Mouse (Mus musculus) hindbrain, embryonic 11.5 days (tissue): ENCODE results near the gene Filip1. TPM values are rescaled to one million over a fixed set of nuclear protein-coding genes. Genes with fewer than 3 reads are reported as not detected.

ENCODE experiments used
- ATAC-seq: fragments of 200-750 bp; cut with Nextera tagmentation; 2 replicates; pipeline ENCODE4 v1.8.0; 2017; ENCODE audit warnings: mild to moderate bottlenecking, moderate TSS enrichment, moderate library complexity; ENCODE audit not compliant: low FRiP score
- DNase-seq: peaks from one replicate; pipeline ENCODE4 v3.0.0-alpha.2; 2015; ENCODE audit warnings: low spot score
- H3K27ac ChIP-seq: fragments of 300-500 bp; sonication (generic); 2 replicates; pipeline ENCODE4 v1.5.1; 2014; ENCODE audit warnings: mild to moderate bottlenecking, low read depth, low read length
- H3K27me3 ChIP-seq: fragments of 300-500 bp; sonication (generic); 2 replicates; pipeline ENCODE4 v1.6.1; 2014; ENCODE audit warnings: mild to moderate bottlenecking, low read length, moderate library complexity, mixed read lengths; ENCODE audit not compliant: control insufficient read depth, insufficient read depth
- H3K36me3 ChIP-seq: fragments of 300-500 bp; sonication (generic); 2 replicates; pipeline ENCODE4 v1.6.1; 2014; ENCODE audit warnings: mild to moderate bottlenecking, low read length, moderate library complexity, mixed read lengths; ENCODE audit not compliant: control insufficient read depth, insufficient read depth
- H3K4me1 ChIP-seq: fragments of 300-500 bp; sonication (generic); replicated peaks from 2 replicates; pipeline ENCODE4 v1.6.1; 2014; ENCODE audit warnings: low read length, mixed read lengths; ENCODE audit not compliant: control insufficient read depth, insufficient read depth
- H3K4me2 ChIP-seq: fragments of 300-500 bp; sonication (generic); replicated peaks from 2 replicates; pipeline ENCODE4 v1.6.1; 2014; ENCODE audit warnings: mild to moderate bottlenecking, low read depth, low read length
- H3K4me3 ChIP-seq: fragments of 300-500 bp; sonication (generic); 2 replicates; pipeline ENCODE4 v1.5.1; 2014; ENCODE audit warnings: low read depth, low read length
- H3K9ac ChIP-seq: fragments of 300-500 bp; sonication (generic); 2 replicates; pipeline ENCODE4 v1.6.1; 2014; ENCODE audit warnings: low read depth, low read length
- H3K9me3 ChIP-seq: fragments of 300-500 bp; sonication (generic); 2 replicates; pipeline ENCODE4 v1.6.1; 2016; ENCODE audit warnings: low read length; ENCODE audit not compliant: control insufficient read depth
- WGBS: fragments of 180-500 bp; shearing (Covaris S2); extraction: QIAGEN DNeasy Blood & Tissue Kit; methylation state at CpG from one replicate; pipeline ENCODE4 v1.1.7; 2014; 5-methylcytosine and 5-hydroxymethylcytosine counted together
- polyA plus RNA-seq: library from polyadenylated mRNA; unstranded; fragments of >200 nt; fragmentation: Nextera tagmentation; extraction: Ambion mirVana; gene quantifications from 2 replicates; pipeline ENCODE4 v1.2.1, GENCODE M21; 2014

The Filip1 gene
- polyA plus RNA-seq, 1 experiment from 2014 or later = 5.6 TPM

DNA sequence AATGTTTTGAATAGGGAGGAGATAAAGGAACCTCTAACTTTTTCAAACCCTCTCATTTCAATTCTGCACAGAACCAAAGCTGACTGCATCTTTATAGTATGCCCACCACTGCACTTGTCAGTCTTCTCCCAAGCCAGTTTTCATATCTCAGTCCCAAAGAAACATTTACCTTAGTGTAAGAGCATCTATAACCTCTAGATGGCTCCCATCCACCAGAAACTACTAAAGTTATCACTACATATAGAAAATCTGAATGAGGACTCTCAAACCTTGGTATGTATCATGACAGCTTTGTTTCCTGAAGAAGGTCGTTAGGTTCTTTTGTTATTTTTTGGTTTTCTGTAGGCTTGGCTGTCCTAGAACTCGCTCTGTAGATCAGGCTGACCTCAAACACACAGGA, 233.3 kb downstream of the Filip1 start:
- Histone ChIP-seq H3K4me1 (no peaks in the 10 kb centered on the region), H3K9me3 (no peaks in the 10 kb centered on the region), H3K4me3 (no peak overlapping the region), H3K36me3 (no peaks in the 10 kb centered on the region), H3K4me2 (no peak overlapping the region), H3K9ac (no peak overlapping the region), H3K27me3 (no peaks in the 10 kb centered on the region), H3K27ac (no peak overlapping the region)
- DNase-seq (no peak), ATAC-seq (no peak)
- WGBS = 80% methylated on average over 2 of the region's 2 CpGs

DNA sequence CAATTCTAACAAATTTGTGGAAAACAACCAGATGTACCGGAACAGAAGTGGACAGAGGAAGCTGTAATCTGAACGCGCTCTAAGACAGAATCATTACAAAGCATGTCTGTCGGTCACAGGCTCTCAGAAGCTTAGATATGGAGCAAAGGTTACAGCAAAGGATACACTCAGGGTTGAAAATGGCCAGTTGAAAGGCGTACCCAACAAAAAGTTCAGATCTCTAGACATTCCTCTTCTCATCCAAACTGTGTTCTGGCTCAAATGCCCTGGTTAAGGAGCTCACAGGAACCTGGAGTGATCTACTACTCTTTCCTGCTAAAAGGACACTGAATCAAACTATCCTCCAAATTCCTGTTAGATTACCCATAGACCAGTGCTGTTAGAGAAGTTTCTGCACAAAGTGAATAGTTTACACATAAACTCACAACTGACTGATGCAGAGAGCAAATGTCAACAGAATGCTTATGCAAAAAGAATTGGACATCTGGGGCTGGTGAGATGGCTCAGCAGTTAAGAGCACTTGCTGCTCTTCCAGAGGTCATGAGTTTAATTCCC, 245.6 kb downstream of the Filip1 start:
- WGBS = 89% methylated on average over 5 of the region's 5 CpGs
- Histone ChIP-seq H3K4me2 (no peak overlapping the region), H3K27me3 (no peaks in the 10 kb centered on the region), H3K9ac (no peak overlapping the region), H3K36me3 (no peaks in the 10 kb centered on the region), H3K4me3 (no peak overlapping the region), H3K27ac (no peak overlapping the region), H3K9me3 (no peaks in the 10 kb centered on the region), H3K4me1 (no peaks in the 10 kb centered on the region)
- DNase-seq (no peak), ATAC-seq (no peak)

DNA sequence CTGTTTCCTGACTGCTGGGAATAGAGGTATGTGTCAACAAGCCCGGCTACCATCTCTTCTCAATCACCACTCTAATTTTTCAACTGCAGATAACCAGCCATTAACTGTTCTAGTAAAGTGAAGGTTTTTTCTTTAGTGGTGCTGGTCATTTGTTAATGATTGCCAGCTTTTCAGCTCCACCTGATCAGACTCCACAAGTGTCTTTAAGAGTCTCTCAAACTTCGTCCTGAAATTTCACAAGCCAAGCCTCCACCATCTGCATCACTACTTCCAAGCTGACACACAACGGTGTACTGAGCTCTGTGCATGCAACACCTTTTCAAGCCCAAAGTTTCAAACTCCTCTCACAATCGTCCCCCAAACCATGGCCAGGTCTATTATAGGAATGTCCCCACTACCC, 247.3 kb downstream of the Filip1 start:
- Histone ChIP-seq H3K9ac (no peak overlapping the region), H3K4me1 (no peaks in the 10 kb centered on the region), H3K36me3 (no peaks in the 10 kb centered on the region), H3K27ac (no peak overlapping the region), H3K4me2 (no peak overlapping the region), H3K4me3 (no peak overlapping the region), H3K27me3 (no peaks in the 10 kb centered on the region), H3K9me3 (no peaks in the 10 kb centered on the region)
- ATAC-seq (no peak), DNase-seq (no peak)
- 88% methylated on average over 4 of the region's 4 CpGs for WGBS

Other genes with a start within 250 kb of the Filip1 start
- 95.1 and 97.2 TPM in 2 replicates for gene Tmem30a, start 219.3 kb downstream of the Filip1 start, polyA plus RNA-seq
- 72.3 and 88.1 TPM in 2 replicates for gene Senp6, start 54.1 kb upstream of the Filip1 start, polyA plus RNA-seq
- gene Myo6, start 152.2 kb upstream of the Filip1 start, polyA plus RNA-seq = 14.8 and 16.2 TPM in 2 replicates